In genomic region chr13:56939261-56939660, GRCm38 (mm10) we compare ENCODE assay signal across 23 mouse cellular contexts. TPM values are rescaled to one million over a fixed set of nuclear protein-coding genes. Genes with fewer than 3 reads are reported as not detected.
"Had no signal": no experiment of that assay in that cellular context is flagged by ENCODE, and none has a peak within 500 bp of the region (broad histone marks: within the 10 kb centered on the region; RNA-seq: fewer than 3 reads in every experiment).

No protein-coding gene starts in this region.

- H3K36me3 ChIP-seq: neural tube, embryonic 12.5 days; neural tube, embryonic 13.5 days; neural tube, embryonic 15.5 days; stomach, embryonic 15.5 days had no signal

- H3K4me3 ChIP-seq: neural tube, embryonic 12.5 days; neural tube, embryonic 13.5 days; neural tube, embryonic 15.5 days; stomach, embryonic 15.5 days had no signal

- DNase-seq: retina, postnatal 1 day; right cerebral cortex, adult 18-20 months; right cerebral cortex, postnatal 14 days; right cerebral cortex, postnatal 25 days; right cerebral cortex, postnatal 4 days; spleen, adult 18-20 months; thymus, adult 18-20 months; thymus, adult 2 months; thymus, postnatal 14 days; thymus, postnatal 25 days; thymus, postnatal 36 days; thymus, postnatal 4 days had no signal

- H3K4me1 ChIP-seq: neural tube, embryonic 12.5 days; neural tube, embryonic 13.5 days; neural tube, embryonic 15.5 days had no signal

- H3K27me3 ChIP-seq: neural tube, embryonic 12.5 days; neural tube, embryonic 13.5 days; neural tube, embryonic 15.5 days; stomach, embryonic 15.5 days had no signal

- H3K9me3 ChIP-seq: neural tube, embryonic 12.5 days; neural tube, embryonic 13.5 days; neural tube, embryonic 15.5 days; stomach, embryonic 15.5 days had no signal

- H3K9ac ChIP-seq: neural tube, embryonic 12.5 days; neural tube, embryonic 13.5 days; neural tube, embryonic 15.5 days; stomach, embryonic 15.5 days had no signal

- H3K27ac ChIP-seq: neural tube, embryonic 12.5 days; neural tube, embryonic 13.5 days; neural tube, embryonic 15.5 days; stomach, embryonic 15.5 days; stomach, postnatal 0 days had no signal

RNA-seq across cellular contexts. Expression of gene Trpc7, which starts 43.5 kb away (rescaled TPM):
- total RNA-seq: neutrophil, adult 5-6 weeks had no signal
- polyA plus RNA-seq: neural tube, embryonic 11.5 days; spleen, adult 2 months; stomach, embryonic 14.5 days; thymus, postnatal 0 days; urinary bladder, adult 2 months had no signal
